Mouse (Mus musculus) MEL-GATA-1-ER (cell line): ENCODE data around the gene Actr5.

Experiments used
- DNase-seq: peaks from one replicate; pipeline ENCODE4 v3.0.0-alpha.2; 2012; ENCODE audit warnings: low read depth; ENCODE audit errors: extremely low read depth

The Actr5 gene

GRCm38 (mm10) chr2:158624718-158625222 is at the start of gene Actr5:
Gene Actr5 (plus strand): TSS chr2:158624888.
- peak; percentile 77 for DNase-seq

GRCm38 (mm10) chr2:158579979-158580378 is 44.7 kb upstream of the Actr5 start:
- peak; percentile 42 for DNase-seq

DNA sequence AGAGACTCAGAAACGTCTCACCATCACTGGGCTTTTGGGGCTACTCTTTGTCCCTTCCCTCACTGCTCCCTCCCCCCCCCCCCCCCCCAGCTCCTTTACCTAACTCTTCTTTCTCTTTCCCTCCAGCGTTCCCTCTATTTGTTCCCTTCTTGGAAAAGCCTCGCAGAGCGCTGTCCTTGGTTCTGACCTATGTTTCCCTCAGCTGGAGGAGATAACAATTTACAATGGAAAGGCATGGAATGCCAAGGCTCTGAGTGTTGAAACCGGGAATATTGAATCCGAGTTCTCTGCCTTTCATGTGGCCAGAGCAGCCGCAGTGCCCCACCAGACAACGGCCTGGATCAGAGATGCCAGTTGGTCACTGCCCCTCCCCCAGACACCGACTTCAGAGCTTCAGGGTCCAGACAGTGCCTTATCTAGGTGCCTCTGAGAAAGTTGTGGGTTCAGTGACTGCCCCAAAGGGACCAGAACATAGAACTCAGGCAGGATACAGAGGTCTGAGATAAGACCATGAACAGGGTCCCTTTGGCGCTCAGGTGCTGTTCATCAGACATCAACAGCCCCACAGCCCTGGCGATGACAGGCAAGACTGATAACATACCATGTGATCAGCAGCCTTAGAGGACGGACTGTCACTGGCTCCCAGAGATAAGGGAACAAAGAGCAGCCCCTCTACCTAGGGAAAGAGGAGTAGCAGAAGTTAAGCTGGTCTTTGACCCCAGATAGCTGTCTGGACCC is 39.9 kb upstream of the Actr5 start:
- peak; percentile 77 for DNase-seq

DNA sequence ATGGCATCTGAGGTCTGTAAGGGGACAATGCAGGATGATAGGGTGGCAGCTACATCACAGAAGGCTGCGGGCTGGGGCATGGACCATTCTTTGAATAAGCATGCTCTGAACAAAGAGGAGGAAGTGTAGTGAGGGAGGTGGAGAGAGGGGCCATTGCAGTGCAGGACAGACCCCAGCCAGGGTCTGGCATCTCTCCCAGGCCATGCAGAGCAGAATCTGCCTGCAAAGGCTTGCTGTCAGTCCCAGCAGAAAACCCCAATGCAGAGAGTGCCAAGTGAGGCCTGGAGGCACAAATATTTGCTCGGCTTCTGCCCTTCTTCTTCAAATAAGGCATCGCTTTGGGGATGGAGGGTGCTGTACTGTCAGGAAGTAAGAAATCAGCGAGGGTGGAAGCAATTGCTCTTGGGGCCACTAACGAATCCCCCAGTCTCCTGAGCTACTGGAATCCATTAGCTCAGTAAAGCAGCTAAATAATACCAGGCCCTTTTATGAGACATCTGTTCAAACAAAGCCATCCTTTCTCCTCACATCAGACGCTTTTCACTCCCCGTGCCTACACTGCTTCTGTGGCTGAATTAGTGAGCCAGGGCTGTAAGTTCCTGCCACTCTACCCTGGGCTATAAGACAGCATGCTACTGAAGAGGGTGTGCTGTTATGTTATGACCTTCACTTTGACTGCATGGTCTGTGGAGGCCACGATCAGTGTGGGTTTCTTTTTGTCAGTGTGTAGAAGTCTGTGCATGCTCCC is 36.0 kb upstream of the Actr5 start:
- no peak for DNase-seq

DNA sequence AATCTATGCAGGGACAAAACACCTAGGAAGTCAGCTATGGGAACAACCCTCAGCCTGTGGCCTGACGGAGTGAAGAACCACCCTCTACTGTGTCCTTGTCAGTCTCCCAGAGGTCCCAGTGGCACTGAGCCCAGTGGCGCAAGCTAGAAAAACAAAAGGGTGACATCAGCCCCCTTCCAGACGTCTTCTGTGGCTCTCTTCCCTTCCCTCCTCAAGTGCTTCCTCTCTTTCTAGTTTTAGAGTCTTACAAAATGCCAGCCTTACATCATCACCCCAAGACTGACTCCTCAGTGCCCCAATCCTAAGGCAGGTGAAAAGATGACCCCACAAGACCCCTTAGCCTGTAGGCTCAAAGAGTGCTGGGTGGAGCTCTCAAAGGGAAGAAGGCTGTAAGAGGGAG is 34.2 kb upstream of the Actr5 start:
- DNase-seq, result no peak

- no peak for DNase-seq
Measured at GRCm38 (mm10) chr2:158591286-158591685, 33.4 kb upstream of the Actr5 start.

DNA sequence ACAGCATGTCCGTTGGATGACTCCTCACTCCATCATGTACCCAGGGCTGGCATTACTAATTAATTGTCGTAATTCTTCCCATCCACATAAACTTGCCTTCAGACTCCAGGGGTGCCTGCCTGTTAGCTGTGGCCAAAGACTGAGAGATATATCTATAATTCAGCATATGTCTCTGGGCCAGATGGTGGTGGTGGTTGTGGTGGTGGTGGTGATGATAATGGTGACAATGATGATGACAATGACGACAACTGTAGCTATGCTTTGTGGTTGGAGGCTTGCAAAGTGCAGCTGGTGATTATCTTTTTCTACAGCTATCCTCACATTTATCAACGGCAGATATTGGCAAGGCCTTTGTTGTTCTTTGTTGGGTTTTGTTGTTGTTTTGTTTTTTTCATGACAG is 31.3 kb upstream of the Actr5 start:
- no peak for DNase-seq

DNA sequence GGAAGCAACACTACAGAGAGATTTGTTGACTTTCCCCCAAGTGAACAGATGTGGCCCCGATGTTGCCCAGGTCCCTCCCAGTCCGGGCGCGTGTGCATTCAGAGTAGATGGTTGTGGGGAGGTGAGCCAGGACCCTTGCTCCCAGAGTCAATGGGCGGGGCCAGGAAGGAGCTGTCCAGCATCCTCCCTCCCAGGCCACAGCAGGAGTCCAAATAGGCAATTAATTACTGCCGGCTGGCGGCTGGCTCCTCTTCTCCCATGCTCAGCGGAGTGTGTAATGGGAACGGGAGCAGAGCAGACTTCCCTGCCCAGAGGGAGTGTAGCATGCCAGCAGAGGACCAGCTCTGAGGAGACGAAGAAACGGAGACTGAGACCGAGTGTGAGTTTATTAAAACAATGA is 29.6 kb upstream of the Actr5 start:
- no peak for DNase-seq

DNA sequence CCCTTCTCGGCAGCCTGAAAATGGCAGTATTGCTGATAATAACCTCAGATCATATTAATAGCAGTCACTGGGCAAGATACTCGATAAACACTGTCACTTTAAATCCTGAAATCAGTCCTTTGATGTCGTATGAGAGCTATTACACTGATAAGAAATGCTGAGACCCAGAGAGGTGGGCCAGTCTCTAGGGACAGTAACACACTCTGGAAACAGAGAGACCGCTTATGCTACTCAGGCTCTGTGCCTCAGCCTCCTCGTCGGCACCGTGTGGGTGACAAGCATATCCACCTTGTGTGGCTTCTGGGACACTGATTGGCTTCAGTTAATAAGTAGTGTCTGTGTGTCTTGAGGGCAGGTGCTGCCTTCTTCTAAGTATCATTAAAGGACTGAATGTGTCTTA is 29.1 kb upstream of the Actr5 start:
- no peak for DNase-seq

DNA sequence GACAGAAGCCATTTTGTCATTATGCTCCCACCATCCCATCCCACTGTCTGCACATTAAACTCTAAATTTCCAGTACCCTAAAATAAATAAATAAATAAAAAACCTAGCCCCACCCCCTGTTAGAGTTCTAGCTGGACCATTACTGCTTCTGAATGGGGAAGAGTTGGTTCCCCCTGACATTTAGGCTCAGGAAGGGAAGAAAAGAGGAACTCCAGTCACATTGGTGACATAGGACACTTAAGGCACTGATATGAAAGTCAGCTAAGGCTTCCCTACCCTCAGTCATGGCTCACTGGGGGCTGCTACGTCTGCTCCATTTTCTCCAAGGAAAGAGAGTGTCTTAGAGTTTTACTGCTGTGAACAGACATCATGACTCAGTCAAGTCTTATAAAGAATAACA is 27.9 kb upstream of the Actr5 start:
- DNase-seq, result peak; percentile 65

- DNase-seq, result no peak
Measured at GRCm38 (mm10) chr2:158600517-158600916, 24.2 kb upstream of the Actr5 start.

GRCm38 (mm10) chr2:158601326-158601725 is 23.4 kb upstream of the Actr5 start:
- DNase-seq, result no peak

GRCm38 (mm10) chr2:158602663-158603062 is 22.0 kb upstream of the Actr5 start:
- DNase-seq, result no peak

GRCm38 (mm10) chr2:158606511-158606964 is 18.1 kb upstream of the Actr5 start:
- peak; percentile 53 for DNase-seq

DNA sequence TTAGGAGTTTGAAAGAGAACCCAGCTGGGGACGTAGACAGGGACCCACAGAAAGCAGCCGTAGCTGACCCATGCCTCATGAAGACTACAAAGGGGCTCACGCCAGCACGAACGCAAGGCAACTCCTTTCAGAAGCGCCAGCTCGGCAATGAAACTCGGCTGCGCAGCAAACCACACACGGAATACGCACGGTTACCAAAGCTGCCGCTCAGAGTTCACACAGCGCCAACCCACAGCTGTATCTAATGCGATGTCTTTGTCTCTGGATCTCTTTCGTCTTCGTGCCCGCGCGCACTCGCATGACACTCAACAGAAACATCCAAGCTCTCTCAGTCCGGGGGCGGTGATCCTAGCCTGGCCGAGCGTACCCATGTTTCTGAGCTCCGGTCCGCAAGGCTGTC is 15.0 kb upstream of the Actr5 start:
- DNase-seq, result no peak

DNA sequence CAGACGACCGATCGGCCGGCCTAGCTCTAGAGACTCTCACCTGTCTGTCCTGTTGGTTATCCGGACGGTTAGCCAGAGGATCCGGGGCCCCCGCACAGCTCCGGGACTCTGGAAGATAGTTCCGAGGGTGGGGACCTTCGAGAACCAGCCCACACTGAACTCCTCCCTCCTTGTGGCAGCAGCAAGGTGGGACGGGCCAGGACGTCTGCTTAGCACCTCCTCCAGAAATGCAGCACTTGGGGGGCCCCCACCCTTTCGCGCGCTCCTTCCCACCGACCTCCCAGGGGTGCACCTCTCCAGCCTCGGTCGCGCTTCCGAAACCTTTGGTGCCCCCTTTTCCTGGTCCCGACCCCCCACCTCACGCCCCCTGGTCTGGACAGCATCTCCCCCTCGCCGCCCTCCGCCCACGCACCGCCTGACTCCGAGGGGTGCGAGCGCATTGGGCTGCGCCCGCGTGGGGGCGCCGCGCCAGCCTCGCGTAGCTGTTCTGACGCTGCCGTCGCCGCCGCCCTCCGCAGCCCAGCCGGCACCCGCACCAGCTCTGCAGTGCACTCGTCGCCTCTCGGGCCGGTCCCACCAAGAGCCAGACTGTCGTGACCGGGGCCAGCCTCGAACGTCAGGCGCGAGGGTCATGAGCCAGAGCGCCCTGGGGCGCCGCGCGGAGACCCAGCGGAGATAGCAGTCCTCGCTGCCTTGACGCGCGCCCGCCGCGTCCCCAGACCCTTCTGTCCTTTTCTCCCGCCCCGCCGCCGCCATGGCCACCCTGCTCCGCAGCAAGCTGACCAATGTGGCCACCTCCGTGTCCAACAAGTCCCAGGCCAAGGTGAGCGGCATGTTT is 14.0 kb upstream of the Actr5 start, which contains the start of gene Slc32a1:
TSS of gene Slc32a1 (plus strand) at position 280 of the 838 bp plus-strand sequence.
- no peak for DNase-seq

DNA sequence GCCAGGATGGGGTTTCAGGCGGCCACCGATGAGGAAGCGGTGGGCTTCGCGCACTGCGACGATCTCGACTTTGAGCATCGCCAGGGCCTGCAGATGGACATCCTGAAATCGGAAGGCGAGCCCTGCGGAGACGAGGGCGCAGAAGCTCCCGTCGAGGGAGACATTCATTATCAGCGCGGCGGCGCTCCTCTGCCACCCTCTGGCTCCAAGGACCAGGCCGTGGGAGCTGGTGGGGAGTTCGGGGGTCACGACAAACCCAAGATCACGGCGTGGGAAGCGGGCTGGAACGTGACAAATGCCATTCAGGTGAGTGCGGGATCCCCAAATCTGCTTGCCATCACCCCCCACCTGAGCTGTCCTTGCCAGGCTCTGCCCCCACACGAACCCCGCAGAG is 13.4 kb upstream of the Actr5 start:
- no peak for DNase-seq

GRCm38 (mm10) chr2:158611726-158612670 is 12.7 kb upstream of the Actr5 start:
- DNase-seq, result no peak

DNA sequence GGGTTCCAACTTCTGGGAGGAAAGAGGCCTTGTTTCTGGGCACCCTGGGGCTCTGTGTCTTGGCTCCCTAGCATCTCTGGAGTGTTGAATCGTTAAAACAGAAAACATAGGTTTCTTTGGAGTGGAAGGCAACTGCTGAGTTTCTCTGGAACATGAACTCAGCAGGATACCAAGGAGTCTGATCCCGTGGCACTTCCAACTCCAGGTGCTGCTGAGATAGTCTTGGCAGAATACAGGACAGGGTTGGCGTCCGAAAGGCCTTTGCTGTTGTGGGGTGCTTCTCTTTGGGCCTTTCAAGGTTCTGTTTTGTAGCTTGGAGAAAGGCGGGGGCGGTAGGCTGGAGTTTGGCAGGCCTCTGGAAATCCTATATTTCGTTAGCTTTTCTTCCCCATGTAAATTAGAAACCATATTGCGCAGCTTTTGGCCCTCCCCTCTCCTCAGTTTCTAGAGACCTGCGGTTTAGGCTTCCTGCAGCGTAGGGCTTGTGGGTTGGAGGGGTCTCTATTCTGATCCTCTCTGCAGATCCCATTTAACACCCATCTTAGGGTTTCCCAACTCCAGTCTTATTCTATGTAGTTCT is 11.9 kb upstream of the Actr5 start:
- DNase-seq, result no peak
